Mouse (Mus musculus): ENCODE measurements at regions not wholly inside any gene's neighbourhood (a gene's known extent, or its start where the extent isn't known, plus 50 kb on each side); places are given as distances from the start of the nearest gene placed in this dataset.

- DNase-seq (ENCODE audit: low spot score): no peak
- H3K4me2 ChIP-seq (ENCODE audit: low read depth, low read length): no peak overlapping the region
- no peak for ATAC-seq (ENCODE audit: low read depth)
- no peak overlapping the region for H3K27ac ChIP-seq (replicated peaks; ENCODE audit: low read depth, low read length)
- 67% methylated on average over 4 of the region's 4 CpGs for WGBS
- H3K27me3 ChIP-seq (replicated peaks; ENCODE audit: control insufficient read depth, insufficient read depth, low read length): no peaks in the 10 kb centered on the region
- no peaks in the 10 kb centered on the region for H3K36me3 ChIP-seq (ENCODE audit: control insufficient read depth, insufficient read depth, low read length)
- H3K9ac ChIP-seq (ENCODE audit: low read depth, low read length): no peak overlapping the region
- no peaks in the 10 kb centered on the region for H3K9me3 ChIP-seq (ENCODE audit: control insufficient read depth, low read length)
- H3K4me1 ChIP-seq (ENCODE audit: control insufficient read depth, insufficient read depth, low read length): peaks cover 11% of the 10 kb centered on the region
- H3K4me3 ChIP-seq (ENCODE audit: low read depth, low read length): no peak overlapping the region
Observed at GRCm38 (mm10) chr13:99787760-99788159, 113.1 kb downstream of the Cartpt start.

DNA sequence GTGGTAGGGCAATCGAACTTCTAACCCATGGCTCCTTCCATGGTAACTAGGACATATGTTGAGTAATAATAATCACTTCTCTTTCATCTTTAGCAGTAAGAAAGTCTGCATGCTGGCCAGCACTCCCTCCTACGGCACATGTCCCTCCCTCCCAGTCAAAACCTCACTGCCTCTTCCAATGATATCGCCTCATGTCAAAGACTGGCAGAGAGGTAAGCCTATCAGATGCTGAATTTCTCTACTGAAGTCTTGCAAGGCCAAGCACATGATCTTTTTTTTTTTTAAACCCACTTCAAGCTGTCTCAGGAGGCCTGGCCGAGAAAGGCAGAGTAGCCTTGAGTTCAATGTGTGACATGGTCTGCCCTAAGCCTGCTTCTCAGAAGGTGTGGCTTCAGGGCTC lies 115.5 kb downstream of the Cartpt start:
- 86% methylated on average over 4 of the region's 4 CpGs for WGBS
- DNase-seq (ENCODE audit: low spot score) (no peak), ATAC-seq (ENCODE audit: low read depth) (no peak)
- H3K9ac ChIP-seq (ENCODE audit: low read depth, low read length): no peak overlapping the region
- H3K4me2 ChIP-seq (ENCODE audit: low read depth, low read length): no peak overlapping the region
- no peak overlapping the region for H3K4me3 ChIP-seq (ENCODE audit: low read depth, low read length)
- peaks cover 21% of the 10 kb centered on the region for H3K4me1 ChIP-seq (ENCODE audit: control insufficient read depth, insufficient read depth, low read length)
- H3K36me3 ChIP-seq (ENCODE audit: control insufficient read depth, insufficient read depth, low read length): no peaks in the 10 kb centered on the region
- H3K27ac ChIP-seq (replicated peaks; ENCODE audit: low read depth, low read length): no peak overlapping the region
- no peaks in the 10 kb centered on the region for H3K27me3 ChIP-seq (replicated peaks; ENCODE audit: control insufficient read depth, insufficient read depth, low read length)
- H3K9me3 ChIP-seq (ENCODE audit: control insufficient read depth, low read length): no peaks in the 10 kb centered on the region

GRCm38 (mm10) chr13:99784314-99784713 lies 116.6 kb downstream of the Cartpt start:
- Histone ChIP-seq H3K4me2 (ENCODE audit: low read depth, low read length) (no peak overlapping the region), H3K4me1 (ENCODE audit: control insufficient read depth, insufficient read depth, low read length) (peaks cover 21% of the 10 kb centered on the region), H3K27me3 (replicated peaks; ENCODE audit: control insufficient read depth, insufficient read depth, low read length) (no peaks in the 10 kb centered on the region), H3K27ac (replicated peaks; ENCODE audit: low read depth, low read length) (no peak overlapping the region), H3K36me3 (ENCODE audit: control insufficient read depth, insufficient read depth, low read length) (no peaks in the 10 kb centered on the region), H3K9ac (ENCODE audit: low read depth, low read length) (no peak overlapping the region), H3K9me3 (ENCODE audit: control insufficient read depth, low read length) (no peaks in the 10 kb centered on the region), H3K4me3 (ENCODE audit: low read depth, low read length) (no peak overlapping the region)
- WGBS: 54% methylated on average over 2 of the region's 2 CpGs
- ATAC-seq (ENCODE audit: low read depth): no peak
- no peak for DNase-seq (ENCODE audit: low spot score)

DNA sequence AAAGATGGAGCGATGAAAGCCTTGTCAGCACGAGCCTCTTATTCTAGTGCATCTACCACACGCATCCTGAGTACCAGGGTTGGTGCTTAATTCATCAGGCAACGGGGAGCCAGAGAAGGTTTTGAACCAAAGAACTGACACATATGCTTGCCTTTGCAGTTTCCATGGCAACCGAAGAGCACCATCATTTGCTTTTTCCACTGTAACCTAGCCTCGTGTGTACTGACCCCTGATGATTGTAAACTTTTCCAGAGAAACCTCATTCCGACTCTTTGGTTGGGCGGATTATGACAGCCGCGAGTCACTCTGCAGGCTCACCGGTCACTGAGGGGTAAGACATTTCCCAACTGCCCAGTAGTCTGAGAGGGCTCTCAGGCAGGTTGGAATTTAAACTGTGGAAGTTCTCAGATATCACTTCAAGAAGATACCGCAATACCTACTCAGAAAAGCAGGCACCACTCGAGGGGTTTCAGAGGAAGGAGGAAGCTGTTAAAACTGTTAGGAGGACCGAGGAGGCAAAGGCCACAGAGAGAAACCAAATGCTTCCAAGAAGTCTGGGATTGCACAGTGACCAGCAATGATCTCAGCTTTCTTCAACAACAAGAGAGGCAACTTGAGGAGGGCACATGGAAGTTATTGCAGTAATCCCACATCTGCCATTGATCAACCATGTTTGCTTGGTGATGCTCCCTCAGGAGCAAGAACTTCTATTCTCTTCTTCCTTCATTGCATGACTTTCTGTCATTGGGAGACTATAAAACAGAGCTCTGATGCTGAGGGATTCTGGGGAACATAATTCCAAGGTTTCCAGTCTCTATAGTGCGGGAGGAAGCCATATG lies 117.8 kb downstream of the Cartpt start:
- 52% methylated on average over 15 of the region's 15 CpGs for WGBS
- Histone ChIP-seq H3K9ac (ENCODE audit: low read depth, low read length) (no peak overlapping the region), H3K27ac (replicated peaks; ENCODE audit: low read depth, low read length) (no peak overlapping the region), H3K4me3 (ENCODE audit: low read depth, low read length) (no peak overlapping the region), H3K9me3 (ENCODE audit: control insufficient read depth, low read length) (no peaks in the 10 kb centered on the region), H3K27me3 (replicated peaks; ENCODE audit: control insufficient read depth, insufficient read depth, low read length) (no peaks in the 10 kb centered on the region), H3K36me3 (ENCODE audit: control insufficient read depth, insufficient read depth, low read length) (no peaks in the 10 kb centered on the region), H3K4me2 (ENCODE audit: low read depth, low read length) (no peak overlapping the region), H3K4me1 (ENCODE audit: control insufficient read depth, insufficient read depth, low read length) (peaks cover 21% of the 10 kb centered on the region)
- ATAC-seq (ENCODE audit: low read depth): no peak
- DNase-seq (ENCODE audit: low spot score): peak; percentile 63

DNA sequence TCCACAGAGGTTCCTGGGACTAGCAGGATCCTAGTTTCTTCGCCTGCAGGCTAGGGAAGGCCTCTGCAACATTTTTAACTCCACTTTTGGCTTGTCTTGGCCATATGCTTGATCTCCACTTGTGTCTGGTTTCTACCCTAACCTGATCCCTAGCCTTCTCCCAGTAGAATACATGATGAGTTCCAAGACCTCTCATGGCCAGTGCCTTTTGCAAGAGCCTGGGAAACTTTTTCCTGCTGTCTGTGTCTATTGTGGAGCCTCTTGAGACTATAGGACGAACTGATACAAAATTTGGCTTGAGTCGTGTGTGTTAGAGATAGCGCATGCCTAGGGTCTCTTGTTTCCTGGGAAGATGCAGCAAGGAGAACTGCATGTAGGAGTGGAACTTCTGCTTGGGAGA lies 119.3 kb downstream of the Cartpt start:
- Histone ChIP-seq H3K4me2 (ENCODE audit: low read depth, low read length) (no peak overlapping the region), H3K9ac (ENCODE audit: low read depth, low read length) (no peak overlapping the region), H3K36me3 (ENCODE audit: control insufficient read depth, insufficient read depth, low read length) (no peaks in the 10 kb centered on the region), H3K27ac (replicated peaks; ENCODE audit: low read depth, low read length) (no peak overlapping the region), H3K27me3 (replicated peaks; ENCODE audit: control insufficient read depth, insufficient read depth, low read length) (no peaks in the 10 kb centered on the region), H3K9me3 (ENCODE audit: control insufficient read depth, low read length) (no peaks in the 10 kb centered on the region), H3K4me3 (ENCODE audit: low read depth, low read length) (no peak overlapping the region), H3K4me1 (ENCODE audit: control insufficient read depth, insufficient read depth, low read length) (peaks cover 21% of the 10 kb centered on the region)
- no peak for ATAC-seq (ENCODE audit: low read depth)
- WGBS: 72% methylated on average over 4 of the region's 4 CpGs
- DNase-seq (ENCODE audit: low spot score): no peak

DNA sequence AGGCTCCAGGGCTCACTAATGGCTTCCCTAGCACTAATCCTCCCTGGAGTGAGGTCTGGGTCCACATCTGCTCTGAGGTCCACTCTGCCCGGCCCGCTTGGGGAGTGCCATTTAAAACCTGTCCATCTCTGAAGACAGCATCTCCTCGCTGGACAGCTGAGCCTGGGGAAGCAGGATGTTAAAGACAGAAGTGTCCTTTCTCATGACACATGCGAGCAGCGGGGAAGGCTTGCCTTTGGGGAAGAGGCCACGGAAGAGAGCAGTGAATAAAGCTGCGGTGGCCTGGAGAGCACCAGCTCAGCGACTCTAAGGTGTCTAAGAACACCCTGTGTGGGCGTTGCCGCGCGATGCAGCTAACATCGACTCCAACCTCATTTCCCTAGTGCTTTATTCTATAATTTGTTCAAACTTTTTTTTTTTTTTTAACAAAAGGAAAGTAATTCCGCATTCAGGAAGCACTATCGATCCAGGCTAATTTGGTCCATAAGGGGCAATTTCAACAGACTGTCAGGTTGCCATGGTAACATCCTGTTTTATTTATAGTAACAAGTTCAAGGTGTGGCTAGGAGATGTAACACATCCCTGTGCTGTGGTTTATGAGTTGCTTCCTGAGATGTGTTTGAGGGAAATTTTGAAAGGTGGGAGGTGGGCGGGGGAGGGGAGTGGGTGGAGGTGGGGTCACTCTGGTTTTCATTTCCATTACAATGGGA lies 120.0 kb downstream of the Cartpt start:
- Histone ChIP-seq H3K4me3 (ENCODE audit: low read depth, low read length) (no peak overlapping the region), H3K4me2 (ENCODE audit: low read depth, low read length) (peak overlapping the region; percentile 26), H3K4me1 (ENCODE audit: control insufficient read depth, insufficient read depth, low read length) (peaks cover 21% of the 10 kb centered on the region), H3K27me3 (replicated peaks; ENCODE audit: control insufficient read depth, insufficient read depth, low read length) (no peaks in the 10 kb centered on the region), H3K27ac (replicated peaks; ENCODE audit: low read depth, low read length) (no peak overlapping the region), H3K9ac (ENCODE audit: low read depth, low read length) (no peak overlapping the region; the same call in 1 of the 2 replicates), H3K9me3 (ENCODE audit: control insufficient read depth, low read length) (no peaks in the 10 kb centered on the region), H3K36me3 (ENCODE audit: control insufficient read depth, insufficient read depth, low read length) (no peaks in the 10 kb centered on the region)
- ATAC-seq (ENCODE audit: low read depth) (peak; percentile 74), DNase-seq (ENCODE audit: low spot score) (peak; percentile 63)
- WGBS: 13% methylated on average over 16 of the region's 16 CpGs

- Histone ChIP-seq H3K27me3 (replicated peaks; ENCODE audit: control insufficient read depth, insufficient read depth, low read length) (no peaks in the 10 kb centered on the region), H3K4me2 (ENCODE audit: low read depth, low read length) (no peak overlapping the region), H3K9ac (ENCODE audit: low read depth, low read length) (no peak overlapping the region), H3K4me3 (ENCODE audit: low read depth, low read length) (no peak overlapping the region), H3K36me3 (ENCODE audit: control insufficient read depth, insufficient read depth, low read length) (no peaks in the 10 kb centered on the region), H3K9me3 (ENCODE audit: control insufficient read depth, low read length) (no peaks in the 10 kb centered on the region), H3K27ac (replicated peaks; ENCODE audit: low read depth, low read length) (no peak overlapping the region), H3K4me1 (ENCODE audit: control insufficient read depth, insufficient read depth, low read length) (peaks cover 18% of the 10 kb centered on the region)
- 79% methylated on average over 2 of the region's 2 CpGs for WGBS
- ATAC-seq (ENCODE audit: low read depth) (no peak), DNase-seq (ENCODE audit: low spot score) (no peak)
Observed at GRCm38 (mm10) chr13:99778747-99779146, 122.1 kb downstream of the Cartpt start.

GRCm38 (mm10) chr13:99777736-99778135 lies 123.2 kb downstream of the Cartpt start:
- H3K27ac ChIP-seq (replicated peaks; ENCODE audit: low read depth, low read length): no peak overlapping the region
- no peaks in the 10 kb centered on the region for H3K27me3 ChIP-seq (replicated peaks; ENCODE audit: control insufficient read depth, insufficient read depth, low read length)
- no peak overlapping the region for H3K4me3 ChIP-seq (ENCODE audit: low read depth, low read length)
- no peak for ATAC-seq (ENCODE audit: low read depth)
- H3K4me2 ChIP-seq (ENCODE audit: low read depth, low read length): no peak overlapping the region
- WGBS: 77% methylated on average over 9 of the region's 9 CpGs
- H3K9me3 ChIP-seq (ENCODE audit: control insufficient read depth, low read length): no peaks in the 10 kb centered on the region
- H3K36me3 ChIP-seq (ENCODE audit: control insufficient read depth, insufficient read depth, low read length): no peaks in the 10 kb centered on the region
- H3K9ac ChIP-seq (ENCODE audit: low read depth, low read length): no peak overlapping the region
- no peak for DNase-seq (ENCODE audit: low spot score)
- H3K4me1 ChIP-seq (ENCODE audit: control insufficient read depth, insufficient read depth, low read length): peaks cover 14% of the 10 kb centered on the region

Data from embryonic facial prominence, embryonic 14.5 days (tissue).